In genomic region chr11:94968187-94968586, GRCm38 (mm10) we compare ENCODE assay signal across 20 mouse cellular contexts. TPM values are rescaled to one million over a fixed set of nuclear protein-coding genes. Genes with fewer than 3 reads are reported as not detected.
"Had no signal": no experiment of that assay in that cellular context is flagged by ENCODE, and none has a peak within 500 bp of the region (broad histone marks: within the 10 kb centered on the region; RNA-seq: fewer than 3 reads in every experiment).

No protein-coding gene starts in this region.

- H3K36me3 ChIP-seq: limb, embryonic 10.5 days; liver, embryonic 15.5 days; midbrain, embryonic 13.5 days; neural tube, embryonic 12.5 days; stomach, embryonic 15.5 days had no signal

- H3K4me3 ChIP-seq: limb, embryonic 10.5 days; liver, embryonic 15.5 days; midbrain, embryonic 13.5 days; neural tube, embryonic 12.5 days; stomach, embryonic 15.5 days had no signal

- DNase-seq: kidney, adult 8-10 months; kidney, postnatal 25 days; layer of hippocampus, adult 9-11 months; lung, adult 2 months; lung, postnatal 36 days; thymus, postnatal 14 days had no signal

- H3K4me1 ChIP-seq: liver, embryonic 15.5 days; stomach, embryonic 15.5 days had no signal

- H3K27ac ChIP-seq: limb, embryonic 10.5 days; liver, embryonic 15.5 days; midbrain, embryonic 13.5 days; neural tube, embryonic 12.5 days; stomach, embryonic 15.5 days had no signal

- H3K27me3 ChIP-seq: midbrain, embryonic 13.5 days; neural tube, embryonic 12.5 days; stomach, embryonic 15.5 days had no signal

RNA-seq across cellular contexts. Expression of gene Hils1, which starts 0.8 kb away (rescaled TPM):
- total RNA-seq: layer of hippocampus, adult 18-20 months; left cerebral cortex, postnatal 10 days; megakaryocyte progenitor cell, adult 5-6 weeks; neutrophil, adult 5-6 weeks had no signal
- polyA plus RNA-seq: kidney, embryonic 16.5 days; limb, embryonic 10.5 days; liver, embryonic 11.5 days; liver, embryonic 15.5 days; lung, adult 2 months; lung, postnatal 0 days; midbrain, embryonic 13.5 days; neural tube, embryonic 12.5 days; spleen, adult 2 months; stomach, embryonic 15.5 days had no signal

RNA-seq across cellular contexts. Expression of gene Sgca, which starts 7.9 kb away (rescaled TPM):
- total RNA-seq: megakaryocyte progenitor cell, adult 5-6 weeks; monocyte, adult 5-6 weeks; neutrophil, adult 5-6 weeks had no signal

RNA-seq across cellular contexts. Expression of gene Col1a1, which starts 32.2 kb away (rescaled TPM):
- total RNA-seq: megakaryocyte progenitor cell, adult 5-6 weeks; monocyte, adult 5-6 weeks; neutrophil, adult 5-6 weeks had no signal
